Mouse (Mus musculus) brain, embryonic 14.5 days (tissue): Measurements from ENCODE around the gene Lhpp. TPM values are rescaled to one million over a fixed set of nuclear protein-coding genes. Genes with fewer than 3 reads are reported as not detected.
A peak's percentile ranks its signal among the peaks of the same experiment; 100 is the strongest.

Source experiments
- DNase-seq: peaks from one replicate; pipeline ENCODE4 v3.0.0-alpha.2; 2011; ENCODE audit warnings: low read depth
- CTCF ChIP-seq: fragments of 200-500 bp; IDR thresholded peaks from 2 replicates; pipeline ENCODE4 v1.5.1; 2012; ENCODE audit warnings: inconsistent platforms, mild to moderate bottlenecking, moderate library complexity, borderline replicate concordance; ENCODE audit not compliant: insufficient read depth, insufficient read length; ENCODE audit errors: extremely low read depth
- POLR2A ChIP-seq: fragments of 200-500 bp; IDR thresholded peaks from 2 replicates; pipeline ENCODE4 v1.6.1; 2012; ENCODE audit warnings: mild to moderate bottlenecking, inconsistent platforms, borderline replicate concordance; ENCODE audit not compliant: poor library complexity, insufficient read depth, insufficient read length, severe bottlenecking; ENCODE audit errors: extremely low read depth
- polyA plus RNA-seq: library from polyadenylated mRNA; depleted of rRNA; stranded (reverse); fragments of >200 nt; gene quantifications from 2 replicates; pipeline ENCODE4 v1.2.3, GENCODE M21; 2012

The Lhpp gene
- polyA plus RNA-seq, 1 experiment: 33.8 TPM

- no peak for DNase-seq
- TF ChIP-seq CTCF (no peak), POLR2A (no peak)
Measured at GRCm38 (mm10) chr7:132724501-132725062, 114.1 kb downstream of the Lhpp start.

- peak; percentile 23 for DNase-seq
- no peak for TF ChIP-seq POLR2A
- no peak for TF ChIP-seq CTCF
Measured at GRCm38 (mm10) chr7:132726106-132726861, 115.8 kb downstream of the Lhpp start.

- DNase-seq: no peak
- TF ChIP-seq CTCF: no peak
- no peak for TF ChIP-seq POLR2A
Measured at GRCm38 (mm10) chr7:132729093-132729831, 118.8 kb downstream of the Lhpp start.

GRCm38 (mm10) chr7:132730510-132730909, 120.1 kb downstream of the Lhpp start:
- TF ChIP-seq CTCF (no peak), POLR2A (no peak)
- peak; percentile 55 for DNase-seq

- no peak for TF ChIP-seq CTCF
- no peak for TF ChIP-seq POLR2A
Measured at GRCm38 (mm10) chr7:132731558-132731957, 121.1 kb downstream of the Lhpp start.

GRCm38 (mm10) chr7:132732136-132732789, 121.8 kb downstream of the Lhpp start:
- TF ChIP-seq CTCF (no peak), POLR2A (no peak)
- DNase-seq: peak; percentile 90

More at GRCm38 (mm10) chr7:132731558-132731957, 121.1 kb downstream of the Lhpp start:
- DNase-seq: peak; percentile 92

- DNase-seq: peak; percentile 72
- TF ChIP-seq POLR2A (no peak), CTCF (no peak)
Measured at GRCm38 (mm10) chr7:132733521-132733920, 123.1 kb downstream of the Lhpp start.

- TF ChIP-seq CTCF: no peak
- TF ChIP-seq POLR2A: no peak
- no peak for DNase-seq
Measured at GRCm38 (mm10) chr7:132734222-132734621, 123.8 kb downstream of the Lhpp start.

- DNase-seq: no peak
- TF ChIP-seq CTCF (peak; percentile 13; the same call in 1 of the 2 replicates), POLR2A (no peak)
Measured at GRCm38 (mm10) chr7:132735145-132735544, 124.7 kb downstream of the Lhpp start.

GRCm38 (mm10) chr7:132736099-132736862, 125.8 kb downstream of the Lhpp start:
- TF ChIP-seq CTCF (no peak), POLR2A (no peak)
- peak; percentile 60 for DNase-seq
